Mouse (Mus musculus) embryonic stem cell, embryonic (primary cell): Measurements from ENCODE around the gene Alg14.

ENCODE experiments used
- CTCF ChIA-PET, 4 experiments: fragments of 300-600 bp in 2 of 4; fragments of 350-600 bp in 2 of 4; sonication (Branson Sonifier 250); formaldehyde crosslinking; loops; one replicate each; lab custom pipeline; 2022; ENCODE audit warnings: inconsistent platforms in 2 of 4; lab: Charles Lee
- POLR2A ChIA-PET, 4 experiments: fragments of 300-600 bp in 2 of 4; fragments of 350-600 bp in 2 of 4; sonication (Branson Sonifier 250); formaldehyde crosslinking; loops; one replicate each; lab custom pipeline; 2022; ENCODE audit warnings: antibody characterized with exemption in 4 of 4, inconsistent platforms in 1 of 4; lab: Charles Lee

Alg14 gene

GRCm38 (mm10) chr3:121395588-121396295, 104.2 kb downstream of the Alg14 start:
- POLR2A ChIA-PET, result interaction anchor here in 3 of 4 experiments (0.5 to 6.0 kb wide), 11 partner anchors 8 to 51 kb away, joined by 3 to 29 read pairs (median 5); no protein-coding TSS in a partner anchor
- CTCF ChIA-PET, result no interaction called here

- ChIA-PET POLR2A (interaction anchor here in 3 of 4 experiments (0.6 to 6.0 kb wide), 12 partner anchors 9 to 67 kb away, joined by 3 to 29 read pairs (median 5); no protein-coding TSS in a partner anchor), CTCF (interaction anchor here in 1 of 4 experiments (1.6 kb wide), 1 partner anchor 37 kb away, joined by 3 read pairs; no protein-coding TSS in a partner anchor)
Observed at GRCm38 (mm10) chr3:121396561-121396960, 105.0 kb downstream of the Alg14 start.

- POLR2A ChIA-PET, result interaction anchor here (0.5 to 6.0 kb wide), 13 partner anchors 9 to 122 kb away, joined by 3 to 29 read pairs (median 5); no protein-coding TSS in a partner anchor
- CTCF ChIA-PET, result interaction anchor here in 3 of 4 experiments (0.6 to 1.6 kb wide), 3 partner anchors 37 to 1507 kb away, joined by 3 read pairs; no protein-coding TSS in a partner anchor
Observed at GRCm38 (mm10) chr3:121397007-121397406, 105.4 kb downstream of the Alg14 start.

GRCm38 (mm10) chr3:121401384-121401783, 109.8 kb downstream of the Alg14 start:
- POLR2A ChIA-PET, result interaction anchor here in 1 of 4 experiments (6.0 kb wide), 1 partner anchor 17 kb away, joined by 29 read pairs; no protein-coding TSS in a partner anchor
- CTCF ChIA-PET, result no interaction called here

- ChIA-PET POLR2A (interaction anchor here in 2 of 4 experiments (0.8 to 6.0 kb wide), 7 partner anchors 11 to 26 kb away, joined by 3 to 29 read pairs (median 10); no protein-coding TSS in a partner anchor), CTCF (no interaction called here)
Observed at GRCm38 (mm10) chr3:121402096-121402495, 110.5 kb downstream of the Alg14 start.

GRCm38 (mm10) chr3:121403449-121403848, 111.9 kb downstream of the Alg14 start:
- ChIA-PET CTCF (interaction anchor here in 3 of 4 experiments (0.6 to 0.7 kb wide), 4 partner anchors 12 to 298 kb away, joined by 3 to 16 read pairs (median 6); no protein-coding TSS in a partner anchor), POLR2A (interaction anchor here in 3 of 4 experiments (0.6 to 3.2 kb wide), 18 partner anchors 10 to 846 kb away, joined by 3 to 19 read pairs (median 3); no protein-coding TSS in a partner anchor)

- ChIA-PET CTCF (no interaction called here), POLR2A (interaction anchor here in 1 of 4 experiments (1.4 to 3.2 kb wide), 2 partner anchors 13 to 25 kb away, joined by 3 to 19 read pairs; no protein-coding TSS in a partner anchor)
Observed at GRCm38 (mm10) chr3:121405101-121405500, 113.5 kb downstream of the Alg14 start.

- ChIA-PET CTCF (interaction anchor here in 2 of 4 experiments (0.5 to 0.6 kb wide), 2 partner anchors 25 to 97 kb away, joined by 3 to 4 read pairs; no protein-coding TSS in a partner anchor), POLR2A (interaction anchor here (0.7 to 3.4 kb wide), 12 partner anchors 9 to 52 kb away, joined by 3 to 44 read pairs (median 5); no protein-coding TSS in a partner anchor)
Observed at GRCm38 (mm10) chr3:121407417-121407816, 115.8 kb downstream of the Alg14 start.

GRCm38 (mm10) chr3:121408386-121408785, 116.8 kb downstream of the Alg14 start:
- POLR2A ChIA-PET, result interaction anchor here in 3 of 4 experiments (0.7 to 3.4 kb wide), 12 partner anchors 8 to 53 kb away, joined by 3 to 44 read pairs (median 4); no protein-coding TSS in a partner anchor

GRCm38 (mm10) chr3:121411450-121411849, 119.9 kb downstream of the Alg14 start:
- POLR2A ChIA-PET, result interaction anchor here in 2 of 4 experiments (0.8 to 14.2 kb wide), 4 partner anchors 7 to 43 kb away, joined by 3 to 463 read pairs (median 201); partner anchors contain the start of gene Cnn3 (in 2 of the 2)
- CTCF ChIA-PET, result no interaction called here

More at GRCm38 (mm10) chr3:121408386-121408785, 116.8 kb downstream of the Alg14 start:
- CTCF ChIA-PET, result no interaction called here
